Mouse (Mus musculus) embryonic facial prominence, embryonic 14.5 days (tissue): ENCODE results near the gene Tagln2. TPM values are rescaled to one million over a fixed set of nuclear protein-coding genes. Genes with fewer than 3 reads are reported as not detected.

ENCODE experiments used
- ATAC-seq: fragments of 200-750 bp; cut with Nextera tagmentation; 2 replicates; pipeline ENCODE4 v1.8.0; 2017; ENCODE audit warnings: low read depth, moderate number of reproducible peaks, moderate TSS enrichment
- DNase-seq: peaks from one replicate; pipeline ENCODE4 v3.0.0-alpha.2; 2015; ENCODE audit warnings: low spot score
- H3K27ac ChIP-seq: fragments of 300-500 bp; sonication (generic); replicated peaks from 2 replicates; pipeline ENCODE4 v1.5.1; 2014; ENCODE audit warnings: low read depth, mild to moderate bottlenecking, low read length, moderate library complexity
- H3K27me3 ChIP-seq: fragments of 300-500 bp; sonication (generic); replicated peaks from 2 replicates; pipeline ENCODE4 v1.6.1; 2014; ENCODE audit warnings: low read length; ENCODE audit not compliant: control insufficient read depth, insufficient read depth
- H3K36me3 ChIP-seq: fragments of 300-500 bp; sonication (generic); 2 replicates; pipeline ENCODE4 v1.6.1; 2014; ENCODE audit warnings: low read length, mixed read lengths; ENCODE audit not compliant: control insufficient read depth, insufficient read depth
- H3K4me1 ChIP-seq: fragments of 300-500 bp; sonication (generic); 2 replicates; pipeline ENCODE4 v1.6.1; 2014; ENCODE audit warnings: antibody characterized with exemption, low read length; ENCODE audit not compliant: control insufficient read depth, insufficient read depth
- H3K4me2 ChIP-seq: fragments of 300-500 bp; sonication (generic); 2 replicates; pipeline ENCODE4 v1.6.1; 2014; ENCODE audit warnings: low read depth, mild to moderate bottlenecking, low read length, moderate library complexity, mixed read lengths
- H3K4me3 ChIP-seq: fragments of 300-500 bp; sonication (generic); 2 replicates; pipeline ENCODE4 v1.5.1; 2014; ENCODE audit warnings: low read depth, mild to moderate bottlenecking, low read length
- H3K9ac ChIP-seq: fragments of 300-500 bp; sonication (generic); 2 replicates; pipeline ENCODE4 v1.6.1; 2014; ENCODE audit warnings: low read depth, mild to moderate bottlenecking, low read length, moderate library complexity, mixed read lengths
- H3K9me3 ChIP-seq: fragments of 300-500 bp; sonication (generic); 2 replicates; pipeline ENCODE4 v1.6.1; 2016; ENCODE audit warnings: low read length; ENCODE audit not compliant: control insufficient read depth
- WGBS: fragments of 180-500 bp; shearing (Covaris S2); extraction: QIAGEN DNeasy Blood & Tissue Kit; methylation state at CpG from one replicate; pipeline ENCODE4 v1.1.7; 2014; 5-methylcytosine and 5-hydroxymethylcytosine counted together
- polyA plus RNA-seq: library from polyadenylated mRNA; unstranded; fragments of >200 nt; fragmentation: Nextera tagmentation; extraction: Ambion mirVana; gene quantifications from 2 replicates; pipeline ENCODE4 v1.2.1, GENCODE M21; 2014

Tagln2 gene
- 192 and 231 TPM in 2 replicates for polyA plus RNA-seq

- Histone ChIP-seq H3K9ac (peak within 1 kb of the TSS; percentile 72), H3K9me3 (no peaks in the 10 kb centered on the region), H3K4me2 (peak within 1 kb of the TSS; percentile 69), H3K27me3 (0 out of 2 replicates have a peak, but pooled peaks cover 3% of the 10 kb centered on the region), H3K27ac (peak within 1 kb of the TSS; percentile 77), H3K36me3 (peaks cover 32% of the 10 kb centered on the region), H3K4me3 (peak within 1 kb of the TSS; percentile 61), H3K4me1 (peaks cover 33% of the 10 kb centered on the region)
- 4% methylated on average over 29 of the region's 30 CpGs for WGBS
- peak; percentile 89 for DNase-seq
- peak; percentile 69 for ATAC-seq
Measured at GRCm38 (mm10) chr1:172499765-172500441, at the start of gene Tagln2. TSS of gene Tagln2 (plus strand) at chr1:172500047.

GRCm38 (mm10) chr1:172450226-172450625 lies 49.6 kb upstream of the Tagln2 start:
- Histone ChIP-seq H3K27ac (no peak overlapping the region), H3K4me1 (no peaks in the 10 kb centered on the region; the same call in 1 of the 2 replicates), H3K9me3 (no peaks in the 10 kb centered on the region), H3K27me3 (no peaks in the 10 kb centered on the region), H3K4me3 (no peak overlapping the region), H3K4me2 (no peak overlapping the region), H3K9ac (no peak overlapping the region), H3K36me3 (no peaks in the 10 kb centered on the region)
- DNase-seq = no peak
- 35% methylated on average over 2 of the region's 2 CpGs for WGBS
- no peak for ATAC-seq

GRCm38 (mm10) chr1:172450848-172451470 lies 48.9 kb upstream of the Tagln2 start:
- H3K27me3 ChIP-seq = no peaks in the 10 kb centered on the region
- ATAC-seq = no peak
- no peak overlapping the region for H3K9ac ChIP-seq
- no peak for DNase-seq
- H3K4me2 ChIP-seq = peak overlapping the region; percentile 26; the same call in 1 of the 2 replicates
- 18% methylated on average over 17 of the region's 17 CpGs for WGBS
- no peak overlapping the region for H3K27ac ChIP-seq
- H3K9me3 ChIP-seq = no peaks in the 10 kb centered on the region
- H3K4me3 ChIP-seq = no peak overlapping the region
- H3K36me3 ChIP-seq = no peaks in the 10 kb centered on the region
- no peaks in the 10 kb centered on the region; the same call in 1 of the 2 replicates for H3K4me1 ChIP-seq

- Histone ChIP-seq H3K4me3 (no peak overlapping the region), H3K36me3 (no peaks in the 10 kb centered on the region), H3K9me3 (no peaks in the 10 kb centered on the region), H3K4me2 (no peak overlapping the region), H3K27ac (no peak overlapping the region), H3K27me3 (no peaks in the 10 kb centered on the region), H3K9ac (no peak overlapping the region), H3K4me1 (no peaks in the 10 kb centered on the region; the same call in 1 of the 2 replicates)
- WGBS = 72% methylated on average over 2 of the region's 2 CpGs
- no peak for ATAC-seq
- no peak for DNase-seq
Measured at GRCm38 (mm10) chr1:172452911-172453310, 46.9 kb upstream of the Tagln2 start.

- H3K27ac ChIP-seq = no peak overlapping the region
- DNase-seq = no peak
- WGBS = 88% methylated on average over 2 of the region's 2 CpGs
Measured at GRCm38 (mm10) chr1:172453810-172454209, 46.0 kb upstream of the Tagln2 start.

GRCm38 (mm10) chr1:172455416-172455815 lies 44.4 kb upstream of the Tagln2 start:
- WGBS = 17% methylated on average over 4 of the region's 4 CpGs
- H3K4me3 ChIP-seq = no peak overlapping the region
- no peaks in the 10 kb centered on the region for H3K36me3 ChIP-seq
- H3K9me3 ChIP-seq = no peaks in the 10 kb centered on the region
- no peak overlapping the region for H3K9ac ChIP-seq
- no peaks in the 10 kb centered on the region for H3K27me3 ChIP-seq
- DNase-seq (no peak), ATAC-seq (no peak)
- H3K4me2 ChIP-seq = no peak overlapping the region
- H3K4me1 ChIP-seq = no peaks in the 10 kb centered on the region; the same call in 1 of the 2 replicates
- H3K27ac ChIP-seq = no peak overlapping the region

More at GRCm38 (mm10) chr1:172453810-172454209, 46.0 kb upstream of the Tagln2 start:
- no peaks in the 10 kb centered on the region for H3K36me3 ChIP-seq
- no peak overlapping the region for H3K4me3 ChIP-seq
- no peaks in the 10 kb centered on the region; the same call in 1 of the 2 replicates for H3K4me1 ChIP-seq
- H3K27me3 ChIP-seq = no peaks in the 10 kb centered on the region
- H3K9me3 ChIP-seq = no peaks in the 10 kb centered on the region
- ATAC-seq = no peak
- H3K4me2 ChIP-seq = no peak overlapping the region
- H3K9ac ChIP-seq = no peak overlapping the region

- 39% methylated on average over 7 of the region's 7 CpGs for WGBS
- Histone ChIP-seq H3K4me3 (no peak overlapping the region), H3K9ac (no peak overlapping the region), H3K27ac (no peak overlapping the region), H3K36me3 (no peaks in the 10 kb centered on the region), H3K27me3 (no peaks in the 10 kb centered on the region), H3K9me3 (no peaks in the 10 kb centered on the region), H3K4me2 (no peak overlapping the region), H3K4me1 (no peaks in the 10 kb centered on the region)
- DNase-seq (peak; percentile 52), ATAC-seq (peak; percentile 33; the same call in 1 of the 2 replicates)
Measured at GRCm38 (mm10) chr1:172456001-172456677, 43.7 kb upstream of the Tagln2 start.

- ATAC-seq (no peak), DNase-seq (no peak)
- Histone ChIP-seq H3K9me3 (no peaks in the 10 kb centered on the region), H3K4me3 (no peak overlapping the region), H3K36me3 (no peaks in the 10 kb centered on the region), H3K9ac (no peak overlapping the region), H3K27me3 (no peaks in the 10 kb centered on the region), H3K4me1 (no peaks in the 10 kb centered on the region), H3K27ac (no peak overlapping the region), H3K4me2 (no peak overlapping the region)
- 89% methylated on average over 3 of the region's 3 CpGs for WGBS
Measured at GRCm38 (mm10) chr1:172457196-172457595, 42.7 kb upstream of the Tagln2 start.
